Mouse (Mus musculus): ENCODE measurements around the gene Alk.

Gene Alk

GRCm38 (mm10) chr17:72604610-72604980, at the start of gene Alk:
Alk (minus strand) TSS chr17:72604627.
- in situ Hi-C loops (cut with MboI, MseI): loop anchor here (5.0 to 25.0 kb wide), 5 partner anchors 53 to 458 kb away; no protein-coding TSS in a partner anchor

- in situ Hi-C loops (cut with MboI, MseI): no loop called here
Observed at GRCm38 (mm10) chr17:72652801-72653200, 48.4 kb upstream of the Alk start.

GRCm38 (mm10) chr17:72648607-72649217, 44.3 kb upstream of the Alk start:
- in situ Hi-C loops (cut with MboI, MseI): no loop called here

- in situ Hi-C loops (cut with MboI, MseI): no loop called here
Observed at GRCm38 (mm10) chr17:72646167-72646566, 41.7 kb upstream of the Alk start.

GRCm38 (mm10) chr17:72640095-72640494, 35.7 kb upstream of the Alk start:
- in situ Hi-C loops (cut with MboI, MseI): no loop called here

GRCm38 (mm10) chr17:72639400-72639799, 35.0 kb upstream of the Alk start:
- in situ Hi-C loops (cut with MboI, MseI): no loop called here

GRCm38 (mm10) chr17:72606251-72606650, 1.8 kb upstream of the Alk start:
- in situ Hi-C loops (cut with MboI, MseI): loop anchor here in 1 of 2 experiments (10.0 to 25.0 kb wide), 2 partner anchors 329 to 456 kb away; no protein-coding TSS in a partner anchor

GRCm38 (mm10) chr17:72603886-72604609, 379 bp downstream of the Alk start:
- in situ Hi-C loops (cut with MboI, MseI): loop anchor here (5.0 to 25.0 kb wide), 5 partner anchors 53 to 458 kb away; no protein-coding TSS in a partner anchor

- in situ Hi-C loops (cut with MboI, MseI): loop anchor here (5.0 to 25.0 kb wide), 5 partner anchors 54 to 459 kb away; no protein-coding TSS in a partner anchor
Observed at GRCm38 (mm10) chr17:72603118-72603885, 1.1 kb downstream of the Alk start.

- in situ Hi-C loops (cut with MboI, MseI): loop anchor here (5.0 to 25.0 kb wide), 5 partner anchors 56 to 461 kb away; no protein-coding TSS in a partner anchor
Observed at GRCm38 (mm10) chr17:72600806-72601205, 3.6 kb downstream of the Alk start.

- in situ Hi-C loops (cut with MboI, MseI): no loop called here
Observed at GRCm38 (mm10) chr17:72587671-72588070, 16.8 kb downstream of the Alk start.

GRCm38 (mm10) chr17:72580142-72580541, 24.3 kb downstream of the Alk start:
- in situ Hi-C loops (cut with MboI, MseI): no loop called here

- in situ Hi-C loops (cut with MboI, MseI): no loop called here
Observed at GRCm38 (mm10) chr17:72579321-72579720, 25.1 kb downstream of the Alk start.

- in situ Hi-C loops (cut with MboI, MseI): no loop called here
Observed at GRCm38 (mm10) chr17:72571379-72571778, 33.0 kb downstream of the Alk start.

GRCm38 (mm10) chr17:72569491-72569890, 34.9 kb downstream of the Alk start:
- in situ Hi-C loops (cut with MboI, MseI): no loop called here

GRCm38 (mm10) chr17:72563423-72563822, 41.0 kb downstream of the Alk start:
- in situ Hi-C loops (cut with MboI, MseI): no loop called here

GRCm38 (mm10) chr17:72561471-72561870, 43.0 kb downstream of the Alk start:
- in situ Hi-C loops (cut with MboI, MseI): no loop called here

GRCm38 (mm10) chr17:72560771-72561170, 43.7 kb downstream of the Alk start:
- in situ Hi-C loops (cut with MboI, MseI): no loop called here

GRCm38 (mm10) chr17:72557029-72557735, 47.2 kb downstream of the Alk start:
- in situ Hi-C loops (cut with MboI, MseI): no loop called here

GRCm38 (mm10) chr17:72546274-72546673, 58.2 kb downstream of the Alk start:
- in situ Hi-C loops (cut with MboI, MseI): no loop called here

- in situ Hi-C loops (cut with MboI, MseI): no loop called here
Observed at GRCm38 (mm10) chr17:72535304-72535703, 69.1 kb downstream of the Alk start.

Data from T-helper 17 cell (primary cell).